Mouse (Mus musculus) heart, adult 2 months (tissue): ENCODE measurements at regions not wholly inside any gene's neighbourhood (a gene's known extent, or its start where the extent isn't known, plus 50 kb on each side); places are given as distances from the start of the nearest gene placed in this dataset.

Source experiments
- DNase-seq, 2 experiments: peaks; one replicate each; pipeline ENCODE4 v3.0.0; 2021
- H3K27ac ChIP-seq: fragments of 200-600 bp; 2 replicates; pipeline ENCODE4 v1.8.1; 2022
- H3K27me3 ChIP-seq: fragments of 200-500 bp; 2 replicates; pipeline ENCODE4 v1.6.1; 2012; ENCODE audit warnings: mild to moderate bottlenecking, low read length, inconsistent platforms, mixed read lengths; ENCODE audit not compliant: control insufficient read depth, insufficient read depth
- H3K36me3 ChIP-seq: fragments of 200-500 bp; 2 replicates; pipeline ENCODE4 v1.6.1; 2012; ENCODE audit warnings: low read length, inconsistent platforms; ENCODE audit not compliant: control insufficient read depth, insufficient read depth
- H3K4me1 ChIP-seq: fragments of 200-500 bp; 2 replicates; pipeline ENCODE4 v1.6.1; 2011; ENCODE audit warnings: low read length; ENCODE audit not compliant: control insufficient read depth, insufficient read depth
- H3K4me3 ChIP-seq: fragments of 200-600 bp; 2 replicates; pipeline ENCODE4 v1.8.1; 2022
- H3K79me2 ChIP-seq: fragments of 200-500 bp; replicated peaks from 2 replicates; pipeline ENCODE4 v1.6.1; 2012; ENCODE audit warnings: mild to moderate bottlenecking, inconsistent platforms, low read length, moderate library complexity, mixed read lengths; ENCODE audit not compliant: control insufficient read depth, insufficient read depth
- H3K9ac ChIP-seq: fragments of 200-500 bp; 2 replicates; pipeline ENCODE4 v1.6.1; 2012; ENCODE audit warnings: low read depth, mild to moderate bottlenecking, control low read depth, inconsistent platforms, low read length, mixed read lengths
- CTCF ChIP-seq: fragments of 200-600 bp; IDR thresholded peaks from 2 replicates; pipeline ENCODE4 v1.8.1; 2022; ENCODE audit warnings: antibody characterized with exemption, mild to moderate bottlenecking, moderate library complexity
- EP300 ChIP-seq: fragments of 200-500 bp; IDR thresholded peaks from 2 replicates; pipeline ENCODE4 v1.6.1; 2011; ENCODE audit warnings: low read depth, low read length, control low read depth; ENCODE audit not compliant: insufficient read depth
- POLR2A ChIP-seq: fragments of 200-500 bp; IDR thresholded peaks from 2 replicates; pipeline ENCODE4 v1.6.1; 2011; ENCODE audit warnings: mild to moderate bottlenecking, low read depth, low read length, control low read depth; ENCODE audit not compliant: insufficient read depth
- WGBS: fragments of 180-500 bp; shearing (Covaris S2); methylation state at CpG from one replicate; pipeline ENCODE4 v1.1.7; 2018; 5-methylcytosine and 5-hydroxymethylcytosine counted together
- intact Hi-C: fragments of 180-260 bp; cut with DNase I; formaldehyde crosslinking; loops from one replicate; pipeline ENCODE4 v1.15.1; 2025

DNA sequence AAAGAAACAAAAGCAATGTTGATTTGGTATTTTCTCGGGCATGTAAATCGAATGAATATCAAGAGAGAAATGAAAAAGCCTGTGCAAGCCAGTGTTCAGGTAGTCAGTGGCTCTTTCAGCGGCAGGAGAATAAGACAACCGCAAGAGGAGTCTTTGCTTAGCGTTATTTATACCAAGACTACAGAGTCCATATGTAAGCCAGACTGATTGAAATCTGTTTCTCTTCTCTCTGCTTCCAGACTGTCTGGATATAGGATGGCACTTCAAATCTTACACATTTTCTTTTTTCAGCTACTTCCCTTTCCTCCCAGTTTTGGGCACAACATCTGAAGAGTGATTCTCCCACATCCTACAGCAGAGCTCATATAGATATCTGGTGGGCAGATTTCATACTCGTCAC is 105.9 kb upstream of the Tmco5 start:
- Histone ChIP-seq H3K27me3 (no peaks in the 10 kb centered on the region), H3K9ac (no peak overlapping the region), H3K4me3 (no peak overlapping the region), H3K27ac (no peak overlapping the region), H3K79me2 (no peaks in the 10 kb centered on the region), H3K4me1 (no peaks in the 10 kb centered on the region), H3K36me3 (no peaks in the 10 kb centered on the region)
- intact Hi-C loops = no loop called here
- no peak for DNase-seq
- TF ChIP-seq CTCF (no peak), POLR2A (no peak)
- 85% methylated on average over 6 of the region's 6 CpGs for WGBS

DNA sequence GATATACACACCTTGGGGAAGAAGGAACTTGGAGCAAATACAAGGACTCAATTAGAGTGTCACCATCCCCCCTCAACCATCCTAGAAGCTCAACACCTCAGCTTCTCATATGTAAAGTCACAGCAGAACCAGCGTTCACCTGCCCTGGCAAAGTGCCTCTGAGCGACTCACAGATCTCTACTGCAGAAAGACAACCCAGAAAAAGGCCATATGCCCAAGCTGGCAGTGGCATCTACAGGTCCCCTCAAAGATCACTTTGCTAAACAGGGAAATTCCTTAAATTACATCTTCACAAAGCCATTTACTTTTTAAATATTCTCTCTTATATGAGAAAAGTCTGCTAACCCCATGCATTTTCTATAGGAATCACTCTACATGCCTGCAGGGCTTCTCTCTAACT is 78.3 kb upstream of the Tmco5 start:
- no peak for TF ChIP-seq CTCF
- no peak for TF ChIP-seq POLR2A
- no peak for TF ChIP-seq EP300
- no peaks in the 10 kb centered on the region for H3K4me1 ChIP-seq
- no peak overlapping the region for H3K9ac ChIP-seq
- intact Hi-C loops = no loop called here
- H3K79me2 ChIP-seq = no peaks in the 10 kb centered on the region
- H3K27me3 ChIP-seq = no peaks in the 10 kb centered on the region
- DNase-seq = no peak
- WGBS = 83% methylated on average over 2 of the region's 2 CpGs
- H3K36me3 ChIP-seq = no peaks in the 10 kb centered on the region
- no peak overlapping the region for H3K27ac ChIP-seq
- no peak overlapping the region for H3K4me3 ChIP-seq

DNA sequence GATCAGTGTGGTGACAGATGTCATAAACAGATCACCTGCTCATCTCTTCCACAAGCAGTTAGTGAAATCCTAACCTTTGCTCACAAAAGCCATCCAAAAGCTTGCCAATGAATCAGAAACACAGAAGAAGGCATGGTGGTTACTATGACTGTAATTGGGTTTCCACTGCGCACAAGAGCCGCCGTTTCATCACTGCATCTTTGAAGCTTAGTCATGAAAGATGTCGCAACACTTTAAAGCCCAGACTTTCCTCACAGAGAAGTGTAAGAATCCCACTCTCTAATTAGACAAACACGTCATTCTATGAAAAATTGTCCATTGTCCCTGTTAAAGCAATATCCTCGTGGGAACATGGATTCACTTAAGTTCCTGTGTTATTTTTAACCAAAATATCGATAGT is 76.9 kb upstream of the Tmco5 start:
- H3K4me1 ChIP-seq = no peaks in the 10 kb centered on the region
- TF ChIP-seq POLR2A (no peak), CTCF (no peak), EP300 (no peak)
- no peaks in the 10 kb centered on the region for H3K27me3 ChIP-seq
- 69% methylated on average over 7 of the region's 7 CpGs for WGBS
- H3K9ac ChIP-seq = no peak overlapping the region
- H3K4me3 ChIP-seq = no peak overlapping the region
- intact Hi-C loops = no loop called here
- no peak for DNase-seq
- no peaks in the 10 kb centered on the region for H3K36me3 ChIP-seq
- no peaks in the 10 kb centered on the region for H3K79me2 ChIP-seq
- no peak overlapping the region for H3K27ac ChIP-seq

DNA sequence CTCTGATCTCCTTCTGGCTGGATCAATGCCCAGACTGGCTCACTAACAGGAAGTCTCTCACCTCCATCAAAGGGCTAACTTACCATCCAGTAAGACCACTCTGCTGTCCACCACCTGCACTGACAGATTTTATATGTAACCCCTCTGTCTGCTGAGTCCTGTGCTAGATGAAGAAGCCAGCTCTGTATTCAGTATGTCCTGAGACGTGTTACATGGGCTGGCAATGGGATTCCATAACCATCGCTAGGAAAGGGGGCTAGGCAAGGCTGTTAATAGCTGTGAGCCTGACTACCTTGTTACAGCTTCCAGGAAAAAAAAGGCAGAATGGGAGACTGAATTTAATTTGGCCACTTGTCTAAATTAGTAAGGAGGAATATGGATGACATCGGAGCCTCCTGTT is 71.3 kb upstream of the Tmco5 start:
- no peak for DNase-seq
- intact Hi-C loops = no loop called here
- no peaks in the 10 kb centered on the region for H3K27me3 ChIP-seq
- no peaks in the 10 kb centered on the region for H3K4me1 ChIP-seq
- WGBS = 85% methylated on average over 3 of the region's 3 CpGs
- TF ChIP-seq POLR2A (no peak), CTCF (no peak), EP300 (no peak)
- H3K4me3 ChIP-seq = no peak overlapping the region
- no peaks in the 10 kb centered on the region for H3K79me2 ChIP-seq
- H3K27ac ChIP-seq = no peak overlapping the region
- H3K9ac ChIP-seq = no peak overlapping the region
- H3K36me3 ChIP-seq = no peaks in the 10 kb centered on the region

DNA sequence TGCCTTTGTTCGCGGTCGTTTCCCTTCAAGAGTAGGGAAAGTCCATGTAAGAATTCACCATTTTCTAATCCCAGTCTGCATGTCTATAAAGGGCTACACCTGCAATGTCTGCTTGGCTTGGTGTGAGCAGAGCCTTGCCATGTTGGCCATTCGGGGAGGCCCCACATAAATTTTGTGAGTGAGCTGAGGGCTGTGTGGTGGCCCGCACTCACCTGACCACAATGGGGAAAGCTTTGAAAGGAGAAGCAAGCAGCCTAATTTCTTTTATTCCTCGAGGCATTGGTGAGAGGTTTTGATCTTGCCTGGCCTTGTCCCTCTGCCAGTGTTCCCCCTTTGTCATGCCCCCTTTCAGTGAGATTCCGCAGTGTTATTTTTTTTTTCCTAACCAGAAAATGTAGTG is 70.9 kb upstream of the Tmco5 start:
- Histone ChIP-seq H3K9ac (no peak overlapping the region), H3K79me2 (no peaks in the 10 kb centered on the region), H3K27me3 (no peaks in the 10 kb centered on the region), H3K4me1 (no peaks in the 10 kb centered on the region), H3K36me3 (no peaks in the 10 kb centered on the region), H3K27ac (no peak overlapping the region), H3K4me3 (no peak overlapping the region)
- DNase-seq = no peak
- TF ChIP-seq CTCF (no peak), EP300 (no peak), POLR2A (no peak)
- 84% methylated on average over 7 of the region's 7 CpGs for WGBS
- intact Hi-C loops = no loop called here

DNA sequence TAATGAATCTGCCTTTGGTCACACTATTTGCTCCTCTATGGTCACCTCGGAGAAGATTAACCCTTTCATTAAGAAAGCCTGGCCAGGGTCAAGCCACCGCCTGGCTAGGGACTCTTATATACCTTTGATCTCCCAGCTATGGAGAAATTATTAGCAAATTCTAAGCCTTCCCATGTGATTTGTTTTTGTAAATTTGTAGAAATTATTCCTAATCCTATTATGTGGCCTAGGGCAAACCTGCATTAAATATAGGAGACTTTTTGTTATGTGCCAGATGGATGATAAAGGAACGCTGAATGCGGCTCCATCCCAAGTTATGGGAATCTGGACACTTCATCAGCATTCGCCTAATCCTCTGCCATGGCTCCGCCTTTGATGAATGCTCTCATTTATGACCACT is 70.4 kb upstream of the Tmco5 start:
- Histone ChIP-seq H3K4me3 (no peak overlapping the region), H3K27me3 (no peaks in the 10 kb centered on the region), H3K9ac (no peak overlapping the region), H3K79me2 (no peaks in the 10 kb centered on the region), H3K4me1 (no peaks in the 10 kb centered on the region), H3K27ac (no peak overlapping the region), H3K36me3 (no peaks in the 10 kb centered on the region)
- WGBS = 89% methylated on average over 6 of the region's 6 CpGs
- TF ChIP-seq EP300 = no peak
- no peak for TF ChIP-seq POLR2A
- no peak for TF ChIP-seq CTCF
- DNase-seq = no peak
- intact Hi-C loops = no loop called here

DNA sequence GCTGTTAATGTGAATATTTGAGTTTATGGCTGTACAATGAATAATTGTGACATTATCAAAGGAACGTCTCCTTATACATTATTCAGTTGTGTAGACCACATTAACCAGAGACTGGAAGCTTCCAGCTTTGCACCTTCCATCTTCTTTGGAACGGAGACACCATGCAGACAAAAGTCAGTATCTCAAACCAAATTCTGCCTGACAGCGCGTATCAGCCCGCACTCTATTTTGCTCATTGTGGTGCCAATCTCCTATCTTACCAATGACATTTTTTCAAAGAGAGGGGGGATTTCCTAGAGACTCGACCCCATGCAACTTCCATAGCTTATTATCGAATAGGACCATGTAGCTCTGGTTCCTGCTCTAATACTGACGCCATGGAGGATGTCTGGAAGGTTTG is 69.9 kb upstream of the Tmco5 start:
- no peak for DNase-seq
- Histone ChIP-seq H3K27ac (no peak overlapping the region), H3K79me2 (no peaks in the 10 kb centered on the region), H3K27me3 (no peaks in the 10 kb centered on the region), H3K36me3 (no peaks in the 10 kb centered on the region), H3K9ac (no peak overlapping the region), H3K4me3 (no peak overlapping the region), H3K4me1 (no peaks in the 10 kb centered on the region)
- TF ChIP-seq CTCF = no peak
- no peak for TF ChIP-seq POLR2A
- no peak for TF ChIP-seq EP300
- 77% methylated on average over 8 of the region's 8 CpGs for WGBS
- intact Hi-C loops = no loop called here
